Mouse (Mus musculus): ENCODE results near the gene Spem2.

- TF ChIP-seq CTCF (IDR thresholded peaks at IDR 0.05) = no peak
- TF ChIP-seq EP300 (IDR thresholded peaks at IDR 0.05) = 0 out of 2 replicates have a peak, but pooled peaks have one; percentile 15
Measured at GRCm38 (mm10) chr11:69784793-69785272, 33.4 kb downstream of the Spem2 start.
